Mouse (Mus musculus) kidney, embryonic 15.5 days (tissue): ENCODE measurements around the gene Dennd1a. TPM values are rescaled to one million over a fixed set of nuclear protein-coding genes. Genes with fewer than 3 reads are reported as not detected.
A peak's percentile ranks its signal among the peaks of the same experiment; 100 is the strongest.

Experiments
- ATAC-seq: fragments of 200-750 bp; cut with Nextera tagmentation; replicated peaks from 2 replicates; pipeline ENCODE4 v1.8.0; 2017; ENCODE audit warnings: moderate TSS enrichment; ENCODE audit not compliant: low FRiP score
- H3K27ac ChIP-seq: fragments of 300-500 bp; sonication (generic); 2 replicates; pipeline ENCODE4 v1.5.1; 2015; ENCODE audit warnings: mild to moderate bottlenecking, inconsistent platforms
- H3K27me3 ChIP-seq: fragments of 300-500 bp; sonication (generic); 2 replicates; pipeline ENCODE4 v1.6.1; 2015; ENCODE audit warnings: inconsistent platforms
- H3K36me3 ChIP-seq: fragments of 300-500 bp; sonication (generic); 2 replicates; pipeline ENCODE4 v1.6.1; 2015; ENCODE audit warnings: inconsistent platforms
- H3K4me1 ChIP-seq: fragments of 300-500 bp; sonication (generic); 2 replicates; pipeline ENCODE4 v1.6.1; 2015; ENCODE audit warnings: inconsistent platforms
- H3K4me2 ChIP-seq: fragments of 300-500 bp; sonication (generic); 2 replicates; pipeline ENCODE4 v1.6.1; 2015; ENCODE audit warnings: moderate library complexity, mild to moderate bottlenecking, inconsistent platforms
- H3K4me3 ChIP-seq: fragments of 300-500 bp; sonication (generic); replicated peaks from 2 replicates; pipeline ENCODE4 v1.5.1; 2015; ENCODE audit warnings: mild to moderate bottlenecking, inconsistent platforms
- H3K9ac ChIP-seq: fragments of 300-500 bp; sonication (generic); 2 replicates; pipeline ENCODE4 v1.6.1; 2015; ENCODE audit warnings: mild to moderate bottlenecking, inconsistent platforms
- H3K9me3 ChIP-seq: fragments of 300-500 bp; sonication (generic); replicated peaks from 2 replicates; pipeline ENCODE4 v1.6.1; 2016; ENCODE audit warnings: inconsistent platforms
- WGBS: fragments of 180-500 bp; shearing (Covaris S2); methylation state at CpG from one replicate; pipeline ENCODE4 v1.1.7; 2015; ENCODE audit warnings: mixed read lengths; 5-methylcytosine and 5-hydroxymethylcytosine counted together
- polyA plus RNA-seq: library from polyadenylated mRNA; unstranded; fragments of >200 nt; fragmentation: Nextera tagmentation; extraction: Ambion mirVana; gene quantifications from 2 replicates; pipeline ENCODE4 v1.2.1, GENCODE M21; 2015

Dennd1a gene
- polyA plus RNA-seq, 1 experiment from 2014 or later, result 16.2 TPM

DNA sequence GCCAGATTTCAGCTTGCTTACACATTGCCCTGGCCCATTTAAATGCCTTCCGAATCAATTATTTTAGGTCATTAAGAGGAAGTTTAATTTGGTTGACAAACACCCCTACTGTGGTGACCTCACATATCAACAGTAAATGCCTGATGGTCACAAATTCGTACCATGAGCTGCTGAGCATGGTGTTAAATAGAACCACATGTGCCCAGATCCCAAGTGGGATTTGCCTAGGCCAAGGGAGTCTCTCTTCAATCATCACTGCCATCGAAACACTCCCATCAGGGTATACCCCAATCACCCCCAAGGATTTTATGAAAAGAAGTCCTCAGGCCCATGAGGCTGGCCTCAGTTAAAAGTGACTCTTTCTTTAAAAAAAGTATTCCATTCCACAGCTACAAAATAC is 313.0 kb downstream of the Dennd1a start:
- peaks cover 7% of the 10 kb centered on the region; the same call in 1 of the 2 replicates for H3K4me1 ChIP-seq
- 88% methylated on average over 3 of the region's 3 CpGs for WGBS
- no peak overlapping the region for H3K4me3 ChIP-seq
- ATAC-seq, result no peak
- no peak overlapping the region for H3K27ac ChIP-seq
- H3K4me2 ChIP-seq, result no peak overlapping the region
- no peaks in the 10 kb centered on the region for H3K27me3 ChIP-seq
- no peaks in the 10 kb centered on the region for H3K9me3 ChIP-seq
- H3K9ac ChIP-seq, result no peak overlapping the region
- no peaks in the 10 kb centered on the region for H3K36me3 ChIP-seq

DNA sequence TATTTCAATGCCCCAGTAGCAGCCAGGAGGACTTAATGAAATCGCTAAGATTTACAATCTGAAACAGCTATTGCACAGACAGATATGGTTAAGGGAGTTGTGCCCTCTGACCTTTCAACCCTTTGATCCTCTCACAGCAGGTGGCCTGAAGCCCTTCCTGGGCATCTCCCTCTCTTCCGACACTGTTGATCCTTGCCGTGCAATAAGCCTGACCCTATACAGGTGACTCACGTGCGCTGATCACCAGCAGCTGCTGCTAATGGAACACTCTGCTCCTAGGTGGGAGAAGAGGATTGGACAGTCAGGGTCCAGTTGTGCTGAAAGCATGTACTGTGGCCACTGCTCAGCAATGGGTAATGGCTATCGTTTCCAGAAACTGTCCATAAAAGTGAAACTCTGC is 314.6 kb downstream of the Dennd1a start:
- peaks cover 7% of the 10 kb centered on the region; the same call in 1 of the 2 replicates for H3K4me1 ChIP-seq
- no peak overlapping the region for H3K4me2 ChIP-seq
- WGBS, result 23% methylated on average over 6 of the region's 6 CpGs
- H3K9ac ChIP-seq, result no peak overlapping the region
- H3K4me3 ChIP-seq, result no peak overlapping the region
- H3K27ac ChIP-seq, result no peak overlapping the region
- H3K36me3 ChIP-seq, result no peaks in the 10 kb centered on the region
- H3K27me3 ChIP-seq, result no peaks in the 10 kb centered on the region
- ATAC-seq, result peak; percentile 49; the same call in 1 of the 2 replicates
- H3K9me3 ChIP-seq, result no peaks in the 10 kb centered on the region

DNA sequence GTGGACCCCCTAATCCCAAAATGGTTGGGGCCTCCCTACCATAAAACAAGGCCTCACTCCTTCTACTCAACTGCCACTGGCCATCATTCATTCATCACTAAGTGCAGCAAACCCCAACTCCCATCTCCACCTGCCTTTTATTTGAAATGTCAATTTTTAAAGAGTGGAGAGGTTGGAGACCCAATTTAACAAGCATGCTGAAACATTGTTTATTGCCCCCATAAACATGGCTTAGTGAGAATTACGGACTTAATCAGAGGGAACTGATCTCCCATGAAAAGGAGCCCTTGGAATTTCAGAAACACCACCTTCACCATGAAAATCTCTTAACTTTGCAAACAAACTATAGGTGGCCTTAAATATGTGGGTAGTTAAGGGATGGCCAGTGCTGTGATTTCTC is 315.5 kb downstream of the Dennd1a start:
- WGBS, result 44% methylated on average over 1 of the region's 1 CpGs
- no peaks in the 10 kb centered on the region for H3K27me3 ChIP-seq
- H3K27ac ChIP-seq, result no peak overlapping the region
- H3K36me3 ChIP-seq, result no peaks in the 10 kb centered on the region
- peaks cover 7% of the 10 kb centered on the region; the same call in 1 of the 2 replicates for H3K4me1 ChIP-seq
- no peak overlapping the region for H3K4me3 ChIP-seq
- no peak for ATAC-seq
- no peaks in the 10 kb centered on the region for H3K9me3 ChIP-seq
- H3K4me2 ChIP-seq, result no peak overlapping the region
- H3K9ac ChIP-seq, result no peak overlapping the region

DNA sequence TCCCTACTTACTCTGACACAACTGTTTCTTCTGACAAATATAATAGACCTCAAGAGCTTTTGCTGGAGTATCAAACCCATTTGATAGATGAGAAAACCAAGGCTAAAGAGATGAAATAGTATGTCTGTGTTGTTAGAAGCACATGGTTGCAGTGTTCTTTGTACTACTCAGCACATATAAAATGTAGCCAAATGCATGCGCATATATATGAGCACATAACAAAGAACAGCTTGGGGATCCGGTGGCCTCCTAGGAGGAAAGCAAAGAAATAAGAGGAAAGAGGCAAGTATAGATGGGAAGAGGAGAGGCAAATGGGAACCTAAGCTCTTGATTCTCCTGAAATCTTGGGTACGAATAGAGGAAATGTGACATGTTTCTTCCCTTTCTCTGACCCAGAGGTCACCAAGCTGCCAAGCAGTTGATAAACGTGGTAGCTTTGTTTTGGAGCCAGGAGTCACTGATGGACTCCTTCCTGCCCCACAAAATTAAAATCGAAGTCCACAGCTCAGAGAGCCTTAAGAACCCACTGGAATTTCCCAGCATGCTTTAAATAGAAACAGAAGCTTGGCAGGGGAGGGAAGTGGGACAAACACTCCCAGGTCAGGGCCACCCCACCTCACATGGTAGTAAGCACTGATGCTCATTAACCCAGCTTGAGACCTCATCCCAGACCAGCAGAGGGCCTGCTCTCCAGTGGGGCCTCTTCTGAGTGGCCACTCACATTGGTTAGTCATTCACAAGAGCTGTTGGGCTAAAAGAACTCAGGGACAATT is 317.3 kb downstream of the Dennd1a start:
- H3K27me3 ChIP-seq, result no peaks in the 10 kb centered on the region
- no peak overlapping the region for H3K4me2 ChIP-seq
- 42% methylated on average over 5 of the region's 5 CpGs for WGBS
- H3K4me3 ChIP-seq, result no peak overlapping the region
- peak; percentile 40; the same call in 1 of the 2 replicates for ATAC-seq
- H3K36me3 ChIP-seq, result no peaks in the 10 kb centered on the region
- H3K9me3 ChIP-seq, result no peaks in the 10 kb centered on the region
- H3K27ac ChIP-seq, result no peak overlapping the region
- no peak overlapping the region for H3K9ac ChIP-seq
- peaks cover 7% of the 10 kb centered on the region; the same call in 1 of the 2 replicates for H3K4me1 ChIP-seq

DNA sequence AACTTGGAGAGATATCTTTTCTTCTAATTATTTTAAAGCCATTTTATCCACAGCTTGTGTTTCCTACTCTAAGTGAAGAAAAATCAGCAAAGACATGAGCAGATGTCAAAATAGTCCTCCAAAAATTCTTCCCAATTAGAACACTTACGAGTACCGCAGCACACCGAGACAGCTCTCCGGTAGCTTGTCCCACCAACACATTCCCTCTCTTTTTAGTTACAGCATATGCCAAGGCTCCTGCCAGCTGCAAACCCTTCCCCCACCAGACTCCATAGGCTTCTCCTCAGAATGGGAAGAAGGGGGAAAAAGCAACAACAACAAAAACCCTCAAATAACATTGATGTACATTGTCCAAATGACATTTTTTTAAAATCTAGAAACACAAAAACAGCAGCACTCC is 322.7 kb downstream of the Dennd1a start:
- WGBS, result 93% methylated on average over 4 of the region's 4 CpGs
- no peaks in the 10 kb centered on the region for H3K9me3 ChIP-seq
- H3K36me3 ChIP-seq, result peaks cover 6% of the 10 kb centered on the region; the same call in 1 of the 2 replicates
- no peak for ATAC-seq
- H3K4me3 ChIP-seq, result no peak overlapping the region
- H3K9ac ChIP-seq, result no peak overlapping the region
- no peaks in the 10 kb centered on the region for H3K4me1 ChIP-seq
- H3K27ac ChIP-seq, result no peak overlapping the region
- H3K27me3 ChIP-seq, result no peaks in the 10 kb centered on the region
- no peak overlapping the region for H3K4me2 ChIP-seq

DNA sequence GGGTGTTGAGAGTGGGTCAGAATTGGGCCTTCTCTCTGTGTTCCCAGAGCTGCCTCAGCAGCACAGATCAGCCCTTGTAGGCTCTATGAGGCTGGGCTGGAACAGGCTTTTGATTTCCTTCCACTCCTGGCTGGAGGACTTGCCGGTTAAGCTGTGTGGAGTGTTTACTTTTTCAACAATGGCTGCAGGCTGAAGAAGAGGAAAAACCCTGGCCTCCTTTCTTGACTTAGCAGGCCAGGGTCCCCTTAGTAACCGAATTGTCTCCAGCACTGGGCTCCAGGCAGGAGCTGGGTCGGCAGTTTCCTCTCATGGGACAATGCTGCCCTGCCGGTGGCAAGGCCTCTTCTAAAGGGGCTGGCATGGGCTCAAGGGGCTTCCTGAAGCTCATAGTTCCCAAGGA is 323.8 kb downstream of the Dennd1a start:
- Histone ChIP-seq H3K27ac (0 out of 2 replicates have a peak overlapping the region, but pooled peaks have one; percentile 3), H3K4me1 (no peaks in the 10 kb centered on the region), H3K4me2 (no peak overlapping the region), H3K27me3 (no peaks in the 10 kb centered on the region), H3K9ac (no peak overlapping the region), H3K9me3 (no peaks in the 10 kb centered on the region), H3K4me3 (no peak overlapping the region), H3K36me3 (peaks cover 6% of the 10 kb centered on the region; the same call in 1 of the 2 replicates)
- ATAC-seq, result no peak
- WGBS, result 56% methylated on average over 4 of the region's 4 CpGs

DNA sequence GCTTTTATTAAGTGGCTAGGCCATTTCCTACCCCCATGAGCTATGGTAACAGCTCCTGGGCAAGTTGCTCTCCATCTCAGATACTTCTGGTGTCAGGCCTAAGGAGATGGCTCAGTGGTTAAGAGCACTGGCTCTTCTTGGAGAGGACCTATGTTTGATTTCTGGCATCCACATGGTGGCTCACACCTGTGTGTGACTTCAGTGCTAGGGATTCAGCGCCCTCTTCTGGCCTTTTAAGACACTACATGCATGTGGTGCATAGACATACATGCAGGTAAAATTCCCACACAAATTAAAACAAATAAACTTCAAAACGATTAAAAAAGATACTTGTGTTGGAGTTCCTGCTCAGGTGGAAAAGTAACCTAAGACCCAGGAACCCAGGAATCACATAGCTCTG is 338.8 kb downstream of the Dennd1a start:
- no peaks in the 10 kb centered on the region for H3K9me3 ChIP-seq
- no peak for ATAC-seq
- 0 out of 2 replicates have a peak, but pooled peaks cover 2% of the 10 kb centered on the region for H3K4me1 ChIP-seq
- H3K36me3 ChIP-seq, result no peaks in the 10 kb centered on the region
- H3K27ac ChIP-seq, result no peak overlapping the region
- H3K4me2 ChIP-seq, result no peak overlapping the region
- no peaks in the 10 kb centered on the region for H3K27me3 ChIP-seq
- no peak overlapping the region for H3K9ac ChIP-seq
- WGBS, result 27% methylated on average over 2 of the region's 2 CpGs
- H3K4me3 ChIP-seq, result no peak overlapping the region

DNA sequence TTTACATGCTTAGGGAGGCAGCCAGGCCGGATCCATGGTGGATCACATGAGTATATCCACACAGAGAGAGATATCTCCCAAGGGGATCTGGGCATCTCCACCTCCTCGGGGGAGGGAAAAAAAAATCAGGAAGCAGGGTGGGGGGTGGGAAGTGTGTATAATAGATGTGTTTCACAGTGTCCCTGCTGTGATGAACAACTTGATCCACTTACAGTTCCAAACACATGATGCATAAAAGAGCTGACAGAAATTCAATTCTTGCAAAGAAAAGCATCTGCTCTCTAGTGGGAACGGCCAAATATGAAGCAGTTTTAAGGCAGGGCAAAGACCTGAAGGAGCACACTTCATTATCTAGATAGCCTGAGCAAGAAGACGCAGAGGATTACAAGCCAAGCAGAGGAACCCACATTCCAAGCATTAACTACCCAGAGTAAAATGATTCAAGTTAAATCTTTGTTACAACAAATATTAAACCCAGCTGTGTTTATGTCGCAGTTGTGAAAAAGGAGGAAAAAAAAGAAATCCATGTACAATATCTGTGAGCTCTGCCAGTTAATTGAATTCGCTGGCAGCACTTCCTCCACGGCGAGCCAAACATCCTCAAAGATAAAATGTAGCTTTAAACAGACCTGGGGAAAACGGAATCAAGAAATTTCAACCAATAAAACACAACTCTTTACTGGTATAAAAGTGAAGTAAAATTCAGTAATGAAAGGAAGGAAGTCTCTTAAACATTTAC is 341.4 kb downstream of the Dennd1a start:
- Histone ChIP-seq H3K9ac (no peak overlapping the region), H3K4me3 (no peak overlapping the region), H3K27me3 (no peaks in the 10 kb centered on the region), H3K4me2 (no peak overlapping the region), H3K27ac (no peak overlapping the region), H3K4me1 (0 out of 2 replicates have a peak, but pooled peaks cover 2% of the 10 kb centered on the region), H3K9me3 (no peaks in the 10 kb centered on the region), H3K36me3 (no peaks in the 10 kb centered on the region)
- ATAC-seq, result no peak
- WGBS, result 56% methylated on average over 9 of the region's 9 CpGs

DNA sequence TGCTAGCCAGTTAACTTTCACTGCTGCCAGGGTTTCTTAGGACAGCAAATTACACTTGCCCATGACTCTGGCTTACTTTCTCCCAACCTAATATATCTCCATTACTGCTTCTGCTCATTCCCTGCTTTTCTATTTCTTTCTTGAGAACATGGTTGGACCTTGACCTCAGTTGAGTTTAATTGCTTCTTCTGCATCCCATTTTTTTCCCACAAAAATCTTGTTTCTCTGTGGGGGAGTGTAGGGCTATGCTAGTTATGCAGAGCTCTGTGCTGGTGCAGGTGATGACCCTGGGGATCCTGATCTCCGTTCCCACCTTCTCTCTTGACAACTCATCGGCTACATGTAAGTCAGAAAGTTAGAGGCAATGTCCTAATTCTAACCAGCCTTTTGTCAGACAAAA is 344.3 kb downstream of the Dennd1a start:
- no peaks in the 10 kb centered on the region for H3K36me3 ChIP-seq
- WGBS, result 72% methylated on average over 2 of the region's 2 CpGs
- H3K27ac ChIP-seq, result no peak overlapping the region
- H3K4me1 ChIP-seq, result 0 out of 2 replicates have a peak, but pooled peaks cover 2% of the 10 kb centered on the region
- ATAC-seq, result no peak
- no peak overlapping the region for H3K9ac ChIP-seq
- no peak overlapping the region for H3K4me3 ChIP-seq
- H3K4me2 ChIP-seq, result no peak overlapping the region
- no peaks in the 10 kb centered on the region for H3K27me3 ChIP-seq
- no peaks in the 10 kb centered on the region for H3K9me3 ChIP-seq

DNA sequence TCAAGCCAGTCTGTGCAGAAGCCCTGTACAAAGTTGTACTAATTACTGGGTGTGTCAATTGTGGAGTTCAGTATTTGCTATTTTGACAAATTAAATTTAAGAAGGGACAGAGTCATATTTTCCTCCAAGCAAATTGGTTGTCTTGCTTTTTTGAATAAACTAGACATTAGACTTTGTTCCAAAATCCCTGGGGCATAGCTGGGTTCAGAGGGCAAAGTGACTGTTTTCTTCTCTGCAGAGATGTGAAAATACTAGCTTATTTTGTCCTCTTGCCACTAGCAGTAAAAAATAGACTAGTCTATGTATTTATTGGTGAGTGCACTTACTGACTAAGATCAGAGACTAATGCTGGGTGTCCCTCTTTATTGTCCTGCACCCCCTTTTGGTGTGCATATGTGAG is 345.4 kb downstream of the Dennd1a start:
- no peak overlapping the region for H3K9ac ChIP-seq
- no peak for ATAC-seq
- H3K36me3 ChIP-seq, result no peaks in the 10 kb centered on the region
- H3K27me3 ChIP-seq, result no peaks in the 10 kb centered on the region
- H3K27ac ChIP-seq, result no peak overlapping the region
- H3K4me2 ChIP-seq, result no peak overlapping the region
- H3K4me3 ChIP-seq, result no peak overlapping the region
- no peaks in the 10 kb centered on the region for H3K9me3 ChIP-seq
- H3K4me1 ChIP-seq, result 0 out of 2 replicates have a peak, but pooled peaks cover 2% of the 10 kb centered on the region

DNA sequence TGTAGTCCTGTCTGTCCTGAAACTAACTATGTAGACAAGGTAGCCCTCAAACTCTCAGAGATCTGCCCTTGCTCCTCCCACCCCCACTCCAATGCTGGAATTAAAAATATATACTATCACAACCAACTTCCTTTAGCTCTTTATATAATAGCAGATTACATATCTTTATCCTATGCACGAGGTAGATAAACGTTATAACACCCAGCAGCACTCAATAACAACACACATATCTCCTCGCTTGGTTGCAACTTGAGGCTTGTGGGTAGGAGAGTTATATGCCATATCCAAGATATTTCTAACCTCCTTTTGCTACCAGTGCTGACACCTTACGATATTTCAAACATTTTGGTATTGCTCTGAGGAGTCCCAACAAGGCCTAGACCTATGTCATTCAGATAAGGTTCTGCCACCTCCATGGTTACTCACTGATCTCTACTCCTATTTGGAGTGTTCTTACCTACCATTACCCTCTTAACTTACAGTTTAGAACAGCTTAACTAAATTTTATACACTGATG is 346.3 kb downstream of the Dennd1a start:
- H3K27ac ChIP-seq, result no peak overlapping the region
- no peaks in the 10 kb centered on the region for H3K27me3 ChIP-seq
- WGBS, result 94% methylated on average over 4 of the region's 4 CpGs
- H3K4me2 ChIP-seq, result no peak overlapping the region
- no peak overlapping the region for H3K9ac ChIP-seq
- H3K4me1 ChIP-seq, result 0 out of 2 replicates have a peak, but pooled peaks cover 2% of the 10 kb centered on the region
- no peaks in the 10 kb centered on the region for H3K9me3 ChIP-seq
- H3K36me3 ChIP-seq, result no peaks in the 10 kb centered on the region; the same call in 1 of the 2 replicates
- H3K4me3 ChIP-seq, result no peak overlapping the region
- ATAC-seq, result no peak

DNA sequence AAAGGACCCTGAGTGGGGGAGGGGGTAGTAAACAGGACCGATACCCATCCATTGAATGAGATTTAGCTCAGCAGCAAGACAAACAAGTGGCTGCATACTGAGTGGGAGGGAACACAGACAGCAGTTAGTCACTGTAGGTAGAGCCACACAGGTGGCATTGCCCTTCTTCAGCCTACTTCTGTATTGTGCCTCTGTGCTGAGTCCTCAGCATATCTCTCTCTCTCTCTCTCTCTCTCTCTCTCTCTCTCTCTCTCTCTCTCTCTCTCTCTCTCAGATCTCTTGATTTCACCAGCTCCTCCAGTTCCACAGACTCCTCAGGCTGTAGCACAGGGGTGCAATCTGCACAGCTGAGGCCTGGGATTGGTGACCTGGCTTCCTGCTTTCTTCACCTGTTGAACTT is 347.2 kb downstream of the Dennd1a start:
- 84% methylated on average over 1 of the region's 1 CpGs for WGBS
- no peak for ATAC-seq

More for the DNA sequence above, 347.2 kb downstream of the Dennd1a start:
- H3K9ac ChIP-seq, result no peak overlapping the region
- H3K4me2 ChIP-seq, result no peak overlapping the region
- H3K4me1 ChIP-seq, result no peaks in the 10 kb centered on the region
- H3K4me3 ChIP-seq, result no peak overlapping the region
- no peaks in the 10 kb centered on the region for H3K9me3 ChIP-seq
- H3K27me3 ChIP-seq, result no peaks in the 10 kb centered on the region
- H3K36me3 ChIP-seq, result peaks cover 3% of the 10 kb centered on the region; the same call in 1 of the 2 replicates
- H3K27ac ChIP-seq, result no peak overlapping the region
